Mouse (Mus musculus) monocyte, adult 5-6 weeks (primary cell): ENCODE measurements around the gene Adcy4. TPM values are rescaled to one million over a fixed set of nuclear protein-coding genes. Genes with fewer than 3 reads are reported as not detected.
"Not testable (repeated sequence)": the region's sequence is repeated elsewhere in the genome, so short reads cannot be mapped to it uniquely, and the experiment has no call there.

Experiments
- ATAC-seq: fragments of 153-309, 156-312 bp; replicated peaks from 2 replicates; pipeline ENCODE4 v1.8.0; 2017; ENCODE audit warnings: mild to moderate bottlenecking; ENCODE audit not compliant: low TSS enrichment, insufficient number of reproducible peaks, severe bottlenecking, poor library complexity, low FRiP score
- total RNA-seq: library from RNA; stranded (forward); fragments of 200-1000, 200-491, 200-594 nt; gene quantifications from 3 replicates; pipeline ENCODE4 v1.2.3, GENCODE M21; 2017

Adcy4 gene
- total RNA-seq, 1 experiment from 2014 or later = 2.2 TPM

DNA sequence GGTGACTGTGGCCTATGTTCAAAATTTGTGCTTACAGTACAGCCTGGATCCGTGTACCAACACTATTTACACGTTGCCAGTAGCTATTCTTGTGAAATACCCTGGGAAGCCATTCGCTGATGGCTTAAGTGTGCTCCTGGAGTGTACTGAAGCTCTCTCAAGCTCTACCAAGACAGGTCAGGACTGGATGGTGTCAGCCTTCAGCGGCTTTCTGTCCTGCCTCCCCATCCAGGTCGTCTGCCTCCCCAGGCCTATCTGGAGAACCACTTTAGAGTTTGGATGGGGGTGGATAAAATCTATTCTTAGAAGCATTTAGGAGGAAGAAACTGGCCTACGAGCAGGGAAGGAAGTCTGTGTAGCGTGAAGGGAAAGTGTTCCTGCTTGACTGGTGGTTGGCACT lies 20.7 kb downstream of the Adcy4 start:
- no peak for ATAC-seq

DNA sequence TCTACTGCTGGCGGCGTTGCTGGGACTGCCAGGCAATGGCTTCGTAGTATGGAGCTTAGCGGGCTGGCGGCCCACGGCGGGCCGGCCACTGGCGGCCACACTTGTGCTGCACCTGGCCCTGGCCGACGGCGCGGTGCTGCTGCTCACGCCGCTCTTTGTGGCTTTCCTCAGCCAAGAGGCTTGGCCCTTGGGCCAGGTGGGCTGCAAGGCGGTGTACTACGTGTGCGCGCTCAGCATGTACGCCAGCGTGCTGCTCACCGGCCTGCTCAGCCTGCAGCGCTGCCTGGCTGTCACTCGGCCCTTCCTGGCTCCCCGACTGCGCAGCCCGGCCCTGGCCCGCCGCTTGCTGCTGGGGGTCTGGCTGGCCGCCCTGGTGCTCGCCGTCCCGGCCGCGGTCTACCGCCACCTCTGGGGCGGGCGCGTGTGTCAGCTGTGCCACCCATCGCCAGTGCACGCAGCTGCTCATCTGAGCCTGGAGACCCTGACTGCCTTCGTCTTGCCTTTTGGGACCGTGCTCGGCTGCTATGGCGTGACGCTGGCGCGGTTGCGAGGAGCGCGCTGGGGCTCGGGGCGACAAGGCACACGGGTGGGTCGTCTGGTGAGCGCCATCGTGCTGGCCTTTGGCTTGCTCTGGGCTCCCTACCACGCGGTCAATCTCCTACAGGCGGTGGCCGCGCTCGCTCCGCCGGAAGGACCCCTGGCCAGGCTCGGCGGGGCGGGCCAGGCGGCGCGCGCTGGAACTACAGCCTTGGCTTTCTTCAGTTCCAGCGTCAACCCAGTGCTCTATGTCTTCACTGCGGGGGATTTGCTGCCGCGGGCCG lies 21.7 kb downstream of the Adcy4 start:
- no peak for ATAC-seq

DNA sequence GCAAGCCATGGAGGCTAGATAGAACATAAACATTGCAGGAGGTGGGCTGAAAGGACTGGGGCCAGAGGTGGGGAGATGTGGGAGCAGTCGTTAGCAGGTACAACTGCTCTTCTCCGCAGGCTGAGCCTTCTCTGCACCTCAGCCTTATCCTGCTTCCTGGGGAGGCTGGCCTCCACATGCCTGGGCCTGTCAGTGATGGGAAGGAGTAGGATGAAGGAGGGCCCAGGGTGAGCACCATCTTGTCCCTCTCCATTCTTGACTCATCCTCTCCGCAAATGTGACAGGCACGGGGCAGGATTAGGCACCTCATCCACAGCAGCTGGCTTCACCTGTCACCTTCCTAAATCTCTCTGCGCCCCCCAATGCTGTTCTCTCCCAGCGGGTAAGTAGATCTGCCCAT lies 22.7 kb downstream of the Adcy4 start, which contains the start of gene Ltb4r2:
TSS of gene Ltb4r2 (plus strand) at position 266 of the 400 bp plus-strand sequence.
- ATAC-seq = no peak

DNA sequence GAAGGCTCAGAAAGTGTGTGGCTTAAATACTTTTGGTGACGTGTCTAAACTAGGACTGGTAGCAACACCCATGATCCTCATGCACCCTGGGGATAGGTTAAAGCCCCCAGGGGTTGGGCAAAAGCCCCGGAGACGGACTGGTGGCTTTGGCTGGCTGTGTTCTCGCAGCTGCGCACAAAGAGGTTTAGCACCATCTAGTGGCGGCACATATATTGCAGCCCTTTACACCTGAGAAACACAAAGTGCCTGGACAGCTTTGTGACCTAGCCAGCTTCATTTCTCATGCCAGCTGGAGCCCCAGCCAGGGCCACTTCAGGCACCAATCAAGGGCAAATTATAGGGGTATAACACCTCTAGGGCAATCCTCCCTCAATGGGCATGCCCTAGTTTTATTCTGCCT lies 23.7 kb downstream of the Adcy4 start:
- ATAC-seq = not testable (repeated sequence)

DNA sequence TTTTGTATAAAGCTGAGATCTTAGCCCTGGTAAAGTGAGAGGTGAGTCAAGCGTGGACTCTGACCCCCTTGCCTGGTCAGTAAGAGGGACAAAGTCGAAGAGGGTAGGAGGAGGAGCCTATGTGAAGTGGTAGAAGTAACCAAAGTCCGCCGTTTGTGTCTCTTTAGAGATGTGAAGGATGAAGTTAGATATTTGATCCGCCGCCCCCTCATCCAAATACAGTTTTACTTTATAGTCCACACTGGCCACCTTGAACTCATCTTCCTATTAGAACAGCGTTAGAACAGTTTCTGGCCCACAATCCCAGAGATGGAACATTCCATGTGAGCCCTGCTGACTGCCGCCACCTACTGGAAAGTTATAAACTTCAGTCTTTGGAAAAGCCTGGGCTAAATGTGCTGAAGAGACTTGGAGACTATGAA lies 25.5 kb downstream of the Adcy4 start, which contains the start of gene Cideb:
TSS of gene Cideb (minus strand) at position 96 of the 422 bp plus-strand sequence.
- ATAC-seq = no peak; the same call in 1 of the 2 replicates

DNA sequence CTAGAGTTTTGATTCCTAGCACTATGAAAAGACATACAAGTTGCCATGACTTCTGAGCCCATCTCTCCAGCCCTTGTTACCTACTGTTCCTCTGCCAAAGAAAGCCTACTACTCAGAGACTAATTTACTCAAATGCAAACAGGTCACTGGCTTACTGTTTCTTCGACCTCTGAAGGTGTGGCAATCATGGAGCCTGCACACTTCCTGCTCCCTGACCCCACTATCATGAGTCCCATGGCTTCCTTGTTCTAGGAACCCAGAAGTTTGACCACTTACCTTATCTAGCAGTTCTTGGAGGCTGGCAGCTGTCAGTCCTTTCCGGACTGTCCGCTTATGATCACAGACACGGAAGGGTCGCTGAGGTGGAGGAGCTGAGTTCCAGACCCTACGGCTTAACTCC lies 26.3 kb downstream of the Adcy4 start:
- no peak for ATAC-seq

DNA sequence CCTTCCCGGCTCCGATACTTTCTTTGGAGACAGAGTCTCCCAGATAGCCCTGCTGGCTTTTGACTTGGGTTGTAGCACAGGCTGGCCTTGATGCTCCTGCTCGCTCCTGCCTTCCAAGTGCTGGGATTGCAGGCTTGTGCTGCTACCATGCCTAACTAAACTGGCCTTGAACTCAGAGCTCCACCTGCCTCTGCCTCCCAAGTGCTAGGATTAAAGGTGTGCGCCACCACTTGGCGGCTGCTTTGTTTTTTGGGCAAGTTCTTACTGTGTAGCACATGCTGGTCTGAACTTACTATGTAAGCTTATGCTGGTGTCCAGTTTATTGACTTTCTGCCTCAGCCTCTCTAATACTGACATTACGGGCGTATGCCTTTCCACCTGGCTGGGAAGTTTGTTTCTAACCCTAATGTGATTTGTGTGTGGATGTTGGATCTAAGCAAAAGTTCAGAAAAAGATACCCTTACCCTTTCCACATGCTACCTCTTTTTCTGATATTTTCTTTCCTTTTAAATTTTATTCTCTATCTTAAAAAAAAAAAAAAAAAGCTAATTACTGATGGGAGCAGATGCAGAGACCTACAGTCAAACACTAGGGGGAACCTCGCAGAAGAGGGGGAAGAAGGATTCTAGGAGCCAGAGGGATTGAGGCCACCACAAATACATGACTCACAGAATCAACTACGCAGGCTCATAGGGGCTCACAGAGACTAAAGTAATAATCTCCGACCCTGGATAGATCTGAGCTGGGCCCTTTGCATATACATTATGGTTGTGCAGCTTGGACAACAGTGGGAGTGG lies 36.6 kb downstream of the Adcy4 start:
- no peak for ATAC-seq

DNA sequence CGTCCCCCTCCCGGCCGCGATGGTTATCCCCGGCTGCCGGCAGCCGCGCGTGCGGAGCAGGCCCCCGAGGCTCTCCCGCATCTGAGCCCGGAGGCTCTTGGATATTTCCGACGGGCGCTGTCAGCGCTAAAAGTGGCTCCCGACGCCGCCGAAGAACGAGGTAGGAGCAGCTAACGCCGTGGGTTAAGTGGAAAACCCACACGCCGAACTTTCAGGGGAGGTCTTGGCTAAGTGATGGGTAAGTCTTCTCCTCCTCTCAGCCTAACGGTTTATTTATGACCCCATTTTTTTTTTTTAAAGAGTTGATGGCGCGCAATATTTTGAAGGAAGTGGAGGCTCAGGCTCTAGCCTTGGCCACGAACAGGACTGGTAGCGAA lies 38.0 kb downstream of the Adcy4 start:
- no peak for ATAC-seq

DNA sequence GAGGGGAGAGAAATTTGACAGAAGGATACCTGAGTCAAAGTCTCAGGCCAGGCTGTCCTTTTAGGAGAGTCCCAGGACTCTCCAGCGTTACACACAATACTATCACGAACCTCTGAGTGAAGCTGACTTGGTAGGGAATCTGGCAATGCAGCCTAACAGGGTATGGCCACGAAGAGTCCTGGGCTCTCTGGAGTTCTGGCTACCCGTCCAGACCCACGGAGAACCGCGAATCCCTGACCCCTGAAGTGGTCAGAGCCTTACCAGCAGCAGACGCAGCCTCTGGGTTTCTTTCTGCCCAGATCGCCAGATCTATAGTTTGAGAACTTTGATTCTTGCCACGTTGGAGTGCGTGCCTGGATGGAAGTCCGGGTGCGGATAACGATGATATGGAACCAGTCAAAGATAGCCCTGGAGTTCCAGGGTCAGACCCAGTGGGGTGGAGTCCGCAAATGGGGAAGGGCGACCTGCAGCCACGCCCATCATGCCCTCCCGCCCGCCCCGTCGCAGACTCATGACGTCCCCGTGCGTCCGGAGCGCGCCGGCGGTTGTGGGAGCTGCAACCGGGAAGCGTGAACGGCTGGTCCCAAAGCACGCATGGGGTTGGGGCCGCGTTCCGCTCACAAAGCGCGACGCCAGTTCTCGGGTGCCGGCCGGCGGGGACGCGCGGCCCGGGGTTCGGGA lies 38.6 kb downstream of the Adcy4 start, which contains the start of the genes Dhrs1 and Nop9:
TSS of gene Dhrs1 (minus strand) at position 511 of the 681 bp plus-strand sequence.
TSS of gene Nop9 (plus strand) at position 514 of the 681 bp plus-strand sequence.
- peak; percentile 73 for ATAC-seq

DNA sequence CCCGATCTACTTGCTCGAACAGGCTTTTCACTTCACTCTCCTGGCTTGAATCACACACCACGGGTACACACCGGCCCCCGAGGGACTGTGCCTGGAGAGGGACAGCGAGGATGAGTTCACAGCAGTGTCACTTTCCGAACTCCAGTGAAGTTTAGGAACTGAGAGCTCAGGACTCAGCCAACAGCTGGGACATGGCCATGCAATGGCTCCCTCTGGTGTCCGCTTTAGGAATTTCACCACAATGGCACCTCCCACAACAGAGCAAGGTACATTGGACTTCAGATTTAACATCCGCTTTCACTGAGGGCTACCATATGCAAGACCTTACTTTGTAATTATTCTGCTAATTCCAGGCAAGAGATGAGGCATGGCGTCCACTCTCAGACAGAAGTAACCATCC lies 40.2 kb downstream of the Adcy4 start:
- ATAC-seq = peak; percentile 84

DNA sequence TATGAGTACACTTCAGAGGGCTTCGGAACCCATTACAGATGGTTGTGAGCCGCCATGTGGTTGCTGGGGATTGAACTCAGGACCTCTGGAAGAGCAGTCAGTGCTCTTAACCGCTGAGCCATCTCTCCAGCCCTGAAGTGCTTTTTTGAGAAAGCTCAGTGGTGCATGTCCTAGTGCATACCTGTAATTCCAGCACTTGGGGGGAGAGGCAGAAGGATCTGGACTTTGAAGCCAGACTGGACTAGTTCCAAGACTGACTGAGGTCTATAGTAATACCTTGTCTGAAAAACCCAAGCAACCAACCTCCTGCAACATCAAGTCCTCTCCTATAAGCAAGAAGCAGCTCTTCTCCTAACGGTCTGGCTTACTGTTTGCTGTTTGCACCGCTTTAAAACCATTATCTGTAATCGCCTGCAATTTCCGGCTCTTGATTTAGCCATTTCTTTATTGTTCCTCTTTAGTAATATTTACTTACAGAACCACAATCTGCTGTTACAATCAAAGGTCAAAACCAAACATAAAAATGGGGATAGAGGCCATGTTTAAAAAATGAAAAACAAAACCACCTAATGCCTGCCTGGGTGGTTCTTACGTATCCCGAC lies 46.7 kb downstream of the Adcy4 start:
- no peak for ATAC-seq

DNA sequence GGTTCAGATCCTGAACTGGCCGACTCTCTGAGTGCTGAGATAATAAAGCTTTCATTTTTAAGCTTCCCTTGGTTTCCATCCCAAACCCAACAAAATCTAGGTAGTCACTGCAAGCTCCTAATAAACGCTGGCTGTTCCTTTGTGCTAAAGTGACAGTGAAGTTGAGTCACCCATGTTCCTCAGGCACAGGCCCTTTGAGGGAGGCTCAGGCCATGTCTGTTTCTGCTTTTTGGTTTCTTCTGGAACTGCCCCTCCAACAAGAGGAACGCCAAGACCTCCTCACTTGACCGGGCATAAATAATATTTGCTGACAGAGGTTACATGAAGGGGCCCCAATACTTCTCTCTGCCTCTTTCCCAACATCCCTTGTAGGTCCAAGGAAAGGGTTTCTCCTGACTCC lies 48.1 kb downstream of the Adcy4 start:
- peak; percentile 48; the same call in 1 of the 2 replicates for ATAC-seq

DNA sequence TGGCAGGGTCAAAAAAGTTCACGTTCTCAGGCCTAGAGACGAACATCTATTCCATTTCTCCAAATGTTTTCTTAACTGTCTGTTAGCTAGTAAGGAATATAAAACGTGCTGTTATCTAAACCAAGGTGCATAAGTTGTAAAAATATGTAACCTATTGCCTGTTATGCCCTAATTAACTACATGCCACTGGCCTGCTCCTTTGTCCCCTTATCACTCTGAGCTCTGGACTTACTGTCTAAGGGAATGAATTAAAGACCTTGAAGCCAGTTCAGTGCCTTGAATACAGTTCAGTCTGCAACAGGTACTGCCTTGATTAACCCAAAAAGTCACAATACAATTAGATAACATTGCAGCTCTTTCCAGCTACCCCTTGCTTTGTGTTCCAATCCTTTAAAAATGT lies 48.6 kb downstream of the Adcy4 start:
- ATAC-seq = no peak

DNA sequence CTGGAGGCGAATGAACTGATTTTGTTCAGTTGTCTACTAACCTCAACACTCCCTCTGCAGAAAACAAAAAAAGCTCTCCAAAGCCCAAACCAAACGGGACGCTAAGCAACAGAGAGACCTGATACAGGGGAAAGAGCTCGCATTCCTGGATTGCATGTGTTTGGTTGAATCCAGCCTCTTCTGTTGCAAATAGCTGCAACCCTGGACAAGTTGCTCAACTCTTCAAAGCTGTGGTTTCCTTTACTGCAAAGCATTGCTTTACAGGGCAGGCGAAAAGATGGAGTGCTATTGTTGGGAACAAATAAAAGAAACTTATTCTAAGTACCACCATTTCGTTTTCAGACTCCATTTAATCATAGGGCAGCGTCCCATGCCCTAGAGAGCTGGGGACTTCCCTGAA lies 49.0 kb downstream of the Adcy4 start:
- ATAC-seq = no peak

DNA sequence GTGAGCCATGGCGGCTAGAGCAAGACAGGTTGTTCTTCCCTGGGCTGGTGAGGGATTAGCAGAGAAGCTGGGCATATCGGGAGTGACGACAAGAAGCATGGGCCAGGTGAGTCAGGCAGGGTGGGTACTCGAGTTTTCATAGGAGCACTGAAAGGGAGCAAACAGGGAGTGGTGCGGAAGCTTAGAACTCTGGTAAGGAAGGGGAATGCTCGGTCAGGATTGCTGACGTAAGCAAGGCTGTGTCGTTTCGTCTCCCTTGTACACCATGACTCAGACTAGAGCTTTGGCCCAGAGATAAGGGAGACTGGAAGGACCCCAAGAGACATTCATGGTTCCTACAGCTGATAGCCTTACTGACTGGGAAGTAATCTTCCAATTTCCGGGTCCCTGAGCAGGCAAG lies 50.0 kb downstream of the Adcy4 start:
- no peak for ATAC-seq

DNA sequence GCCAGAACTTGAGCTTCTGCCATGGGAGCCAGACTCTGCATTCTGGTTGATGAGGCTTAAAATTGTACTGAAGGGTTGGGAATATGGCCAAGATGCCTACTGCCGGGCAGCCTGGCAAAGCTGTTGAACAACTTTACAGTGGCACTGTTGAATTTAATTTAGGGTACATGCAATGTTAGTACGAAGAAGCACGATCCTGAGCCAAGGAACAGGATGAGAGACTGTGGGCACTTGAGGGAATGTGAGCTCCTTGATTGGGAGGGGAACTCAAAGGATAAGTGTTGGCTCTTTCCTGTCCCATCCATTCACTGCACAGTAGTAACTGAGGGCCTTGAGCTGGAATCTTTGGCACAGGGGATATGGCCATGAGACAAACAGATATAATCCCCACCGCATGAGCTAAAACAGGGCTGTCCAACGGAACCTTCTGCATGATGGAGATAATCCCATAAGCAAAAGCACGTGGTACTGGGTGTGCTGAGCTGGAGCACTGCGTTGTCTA lies 53.3 kb downstream of the Adcy4 start:
- ATAC-seq = no peak

DNA sequence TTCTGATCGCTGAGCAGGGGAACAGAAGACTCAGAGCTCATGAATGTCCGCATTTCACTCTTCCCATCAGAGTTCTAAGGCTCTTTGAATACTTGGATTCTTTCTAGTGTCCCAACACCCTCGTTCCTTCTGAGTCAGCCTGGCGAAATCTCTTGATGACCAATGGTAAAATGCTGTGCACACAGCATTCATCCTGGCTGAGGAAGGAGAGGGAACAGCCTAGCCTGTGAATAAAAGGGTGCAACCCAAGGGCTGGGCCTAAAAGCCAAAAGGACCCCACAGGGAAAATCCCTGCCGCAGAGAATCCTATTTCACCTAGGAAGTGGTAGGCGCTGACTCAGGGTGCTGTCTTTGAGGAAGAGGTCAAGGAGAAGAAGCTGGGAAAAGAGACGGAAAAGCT lies 53.8 kb downstream of the Adcy4 start:
- no peak for ATAC-seq

DNA sequence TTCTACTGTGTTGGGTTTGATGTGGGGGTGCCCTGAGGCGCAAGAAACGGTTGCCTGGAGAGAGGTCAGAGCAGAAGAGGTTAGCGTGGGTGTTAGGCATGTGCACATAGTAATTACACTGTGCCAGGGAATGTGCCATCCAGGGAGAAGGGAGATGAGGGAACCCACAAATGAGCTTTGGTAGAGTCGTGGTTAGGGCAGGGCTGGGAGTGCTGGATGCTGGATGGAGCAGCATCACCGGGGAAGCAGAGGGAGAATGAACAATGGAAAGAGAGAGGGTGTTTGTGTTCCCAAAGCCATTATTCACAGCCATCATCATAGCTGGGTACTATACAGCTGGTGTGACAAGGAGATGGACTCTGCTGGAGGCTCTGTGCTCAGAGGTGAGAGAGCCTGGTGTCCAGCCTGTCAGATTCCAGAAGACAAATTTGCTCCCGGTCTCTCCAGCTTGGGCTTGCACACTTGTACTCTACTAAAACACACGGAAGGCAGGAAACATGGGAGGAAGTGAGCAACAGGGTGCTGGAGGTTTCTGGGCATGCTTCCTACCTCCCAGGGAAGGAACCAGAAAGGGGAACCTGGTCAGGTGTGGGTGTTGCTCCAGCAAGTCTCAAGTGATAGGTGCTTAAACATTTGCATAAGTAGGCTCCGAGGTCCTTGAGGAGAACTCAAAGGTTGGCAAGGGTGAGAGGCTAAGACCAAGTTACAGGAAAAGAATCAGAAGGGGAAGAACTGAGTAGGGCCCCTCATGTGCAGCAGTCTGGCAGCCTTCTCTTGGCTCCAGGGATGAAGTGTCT lies 55.8 kb downstream of the Adcy4 start:
- ATAC-seq = no peak
